Mouse (Mus musculus) spleen, adult 12 weeks (tissue): ENCODE results near the gene Fut8.
"Not testable (repeated sequence)": the region's sequence is repeated elsewhere in the genome, so short reads cannot be mapped to it uniquely, and the experiment has no call there.

ENCODE experiments used
- DNase-seq: peaks from one replicate; pipeline ENCODE4 v3.0.0; 2022; ENCODE audit warnings: low spot score

The Fut8 gene

GRCm38 (mm10) chr12:77222272-77222874 lies 15.6 kb upstream of the Fut8 start:
- no peak for DNase-seq

- DNase-seq, result no peak
Observed at GRCm38 (mm10) chr12:77223595-77223994, 14.3 kb upstream of the Fut8 start.

- no peak for DNase-seq
Observed at GRCm38 (mm10) chr12:77224121-77224520, 13.8 kb upstream of the Fut8 start.

GRCm38 (mm10) chr12:77224891-77225290 lies 13.0 kb upstream of the Fut8 start:
- no peak for DNase-seq

GRCm38 (mm10) chr12:77225727-77226126 lies 12.2 kb upstream of the Fut8 start:
- DNase-seq, result no peak

- no peak for DNase-seq
Observed at GRCm38 (mm10) chr12:77235958-77236357, 2.0 kb upstream of the Fut8 start.

GRCm38 (mm10) chr12:77238531-77239389 lies 835 bp downstream of the Fut8 start:
- DNase-seq, result peak; percentile 69

GRCm38 (mm10) chr12:77239390-77240061 lies 1.6 kb downstream of the Fut8 start:
- peak; percentile 7 for DNase-seq

- DNase-seq, result no peak
Observed at GRCm38 (mm10) chr12:77240372-77240771, 2.4 kb downstream of the Fut8 start.

GRCm38 (mm10) chr12:77240839-77241238 lies 2.9 kb downstream of the Fut8 start:
- no peak for DNase-seq

GRCm38 (mm10) chr12:77262650-77263049 lies 24.7 kb downstream of the Fut8 start:
- DNase-seq, result no peak

GRCm38 (mm10) chr12:77263816-77264215 lies 25.9 kb downstream of the Fut8 start:
- DNase-seq, result no peak

- DNase-seq, result no peak
Observed at GRCm38 (mm10) chr12:77270694-77271093, 32.8 kb downstream of the Fut8 start.

GRCm38 (mm10) chr12:77288507-77288906 lies 50.6 kb downstream of the Fut8 start:
- no peak for DNase-seq

- DNase-seq, result no peak
Observed at GRCm38 (mm10) chr12:77291017-77291416, 53.1 kb downstream of the Fut8 start.

- not testable (repeated sequence) for DNase-seq
Observed at GRCm38 (mm10) chr12:77291864-77292263, 53.9 kb downstream of the Fut8 start.

- no peak for DNase-seq
Observed at GRCm38 (mm10) chr12:77292375-77293258, 54.7 kb downstream of the Fut8 start.

GRCm38 (mm10) chr12:77296119-77296518 lies 58.2 kb downstream of the Fut8 start:
- no peak for DNase-seq

- DNase-seq, result no peak
Observed at GRCm38 (mm10) chr12:77297114-77297513, 59.2 kb downstream of the Fut8 start.

GRCm38 (mm10) chr12:77297858-77298257 lies 59.9 kb downstream of the Fut8 start:
- DNase-seq, result no peak

- DNase-seq, result no peak
Observed at GRCm38 (mm10) chr12:77302011-77302410, 64.1 kb downstream of the Fut8 start.

- DNase-seq, result no peak
Observed at GRCm38 (mm10) chr12:77303367-77303766, 65.4 kb downstream of the Fut8 start.
